Mouse (Mus musculus): Measurements from ENCODE around the gene Shroom3.

The Shroom3 gene

DNA sequence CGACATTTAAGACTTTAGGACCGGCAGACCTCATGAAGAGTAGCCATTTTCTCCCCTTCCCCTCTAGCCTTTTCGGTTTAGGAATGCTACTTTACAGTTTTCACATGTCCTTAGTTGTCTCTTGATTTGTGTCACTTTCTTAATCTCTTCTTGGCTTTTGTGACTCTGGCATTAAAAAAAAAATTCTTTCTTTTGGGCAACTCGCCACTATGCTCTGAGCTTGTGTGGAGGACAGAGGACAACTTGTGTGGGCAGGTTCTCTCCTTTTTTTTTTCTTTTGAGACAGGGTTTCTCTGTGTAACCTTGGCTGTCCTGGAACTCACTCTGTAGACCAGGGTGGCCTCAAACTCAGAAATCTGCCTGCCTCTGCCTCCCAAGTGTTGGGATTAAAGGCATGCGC, 239.7 kb downstream of the Shroom3 start:
- in situ Hi-C loops (cut with MseI, MboI): loop anchor here in 1 of 2 experiments (25.0 kb wide), 1 partner anchor 186 kb away; no protein-coding TSS in a partner anchor

DNA sequence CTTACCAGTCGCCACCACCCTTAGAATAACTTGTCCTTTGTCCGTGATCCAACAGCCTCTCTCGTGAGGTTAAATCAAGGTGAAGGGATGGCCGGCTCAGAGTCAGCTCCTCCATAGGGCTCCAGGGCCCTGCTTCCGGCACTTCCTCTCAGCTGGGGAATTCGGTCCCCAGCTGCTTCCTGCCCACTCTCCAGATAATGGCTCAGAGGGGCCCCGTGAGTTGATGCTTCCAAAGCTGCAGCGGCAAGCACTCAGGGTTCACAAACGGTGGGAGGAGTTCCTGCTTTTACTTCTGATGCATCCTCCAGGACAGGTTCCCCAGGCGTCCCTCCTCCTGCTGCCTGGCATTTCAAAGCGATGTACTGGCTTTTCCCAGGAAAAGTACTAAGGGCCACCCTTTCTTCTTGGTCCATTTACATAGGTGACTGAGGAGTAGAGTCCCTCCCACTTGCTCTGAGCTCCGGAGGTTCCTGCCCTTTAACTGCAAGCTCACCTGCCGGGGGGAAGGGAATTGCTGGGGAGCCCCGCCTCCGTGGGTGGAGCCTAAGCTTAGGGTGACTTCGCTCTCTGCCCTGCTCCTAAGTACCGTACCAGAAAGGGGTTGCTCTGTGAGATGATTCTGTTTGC, 241.7 kb downstream of the Shroom3 start:
- in situ Hi-C loops (cut with MseI, MboI): loop anchor here in 1 of 2 experiments (25.0 kb wide), 1 partner anchor 188 kb away; no protein-coding TSS in a partner anchor

DNA sequence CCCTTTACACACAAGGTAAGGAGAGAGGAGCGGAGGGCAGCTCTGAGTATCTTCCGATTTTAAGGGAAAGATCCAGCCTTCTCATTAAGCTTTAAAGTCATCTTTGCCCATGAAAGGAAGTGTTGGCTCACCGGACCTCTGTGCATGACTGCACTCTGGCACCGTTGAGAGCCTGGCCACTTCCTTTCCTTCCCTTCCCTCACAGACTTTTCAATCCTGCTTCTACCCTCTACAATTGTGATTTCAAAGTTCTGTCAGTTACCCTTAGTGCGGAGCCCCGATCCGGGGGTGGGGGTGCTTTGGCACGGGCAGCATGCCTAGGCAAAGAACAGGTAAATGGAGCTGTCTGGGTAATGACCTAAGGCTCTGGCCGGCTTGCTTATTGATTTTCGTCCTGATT, 244.4 kb downstream of the Shroom3 start:
- in situ Hi-C loops (cut with MseI, MboI): no loop called here

DNA sequence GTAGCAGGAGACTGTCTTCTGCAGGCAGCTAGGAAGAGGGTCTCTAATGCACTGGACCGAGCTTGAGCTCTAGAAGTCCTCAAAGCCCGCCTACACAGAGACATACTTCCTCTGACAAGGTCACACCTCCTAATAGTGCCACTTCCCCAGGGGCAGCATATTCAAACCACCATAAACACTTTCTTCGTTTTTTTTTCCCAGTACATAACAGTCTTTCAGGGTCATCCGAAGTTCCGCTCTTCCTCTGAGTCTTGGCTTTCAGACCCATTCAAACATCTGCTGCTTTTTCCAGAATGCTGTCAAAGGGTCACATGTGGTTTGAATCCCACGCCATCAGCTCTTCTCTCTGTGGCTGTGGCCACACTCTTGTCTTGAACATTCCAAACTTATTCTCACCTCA, 247.3 kb downstream of the Shroom3 start:
- in situ Hi-C loops (cut with MseI, MboI): no loop called here

DNA sequence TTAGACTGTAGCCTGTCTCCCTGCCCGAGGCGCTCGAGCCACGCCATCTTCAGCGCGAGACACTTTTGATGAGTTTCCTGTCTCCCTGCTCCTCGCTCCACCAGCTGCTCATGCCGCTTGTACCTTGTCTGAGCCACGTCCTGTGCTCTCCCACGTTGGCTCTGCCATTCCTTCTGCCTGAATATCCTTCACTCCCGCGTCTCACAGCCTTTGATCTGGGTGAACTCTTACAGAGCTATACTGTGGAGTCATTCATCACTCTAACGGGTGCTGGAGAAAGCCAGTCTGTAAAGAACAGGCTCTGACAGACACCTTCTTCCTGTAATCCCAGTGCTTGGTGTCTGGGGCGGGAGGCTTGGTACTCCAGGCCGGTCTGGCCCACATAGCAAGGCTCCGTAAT, 248.1 kb downstream of the Shroom3 start:
- in situ Hi-C loops (cut with MseI, MboI): no loop called here

DNA sequence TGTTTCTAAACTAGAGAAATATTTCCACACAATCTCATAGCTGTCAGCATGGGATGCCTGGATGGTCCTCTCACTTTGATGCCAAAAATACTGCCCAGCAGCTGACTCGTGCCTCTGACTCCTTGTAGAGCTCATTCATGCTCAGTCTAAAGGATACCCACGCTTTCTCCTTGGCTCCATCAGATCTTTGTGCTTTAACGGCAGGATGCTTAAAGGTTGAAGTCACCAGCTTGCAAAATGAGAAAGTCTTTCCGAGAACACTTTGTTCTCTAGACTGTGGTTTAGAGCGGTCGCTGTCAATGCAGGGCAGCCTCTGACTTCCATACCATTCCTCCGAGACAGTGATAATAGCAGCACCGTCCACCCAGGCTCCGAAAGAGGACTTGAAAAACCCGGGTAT, 249.8 kb downstream of the Shroom3 start:
- in situ Hi-C loops (cut with MseI, MboI): no loop called here

DNA sequence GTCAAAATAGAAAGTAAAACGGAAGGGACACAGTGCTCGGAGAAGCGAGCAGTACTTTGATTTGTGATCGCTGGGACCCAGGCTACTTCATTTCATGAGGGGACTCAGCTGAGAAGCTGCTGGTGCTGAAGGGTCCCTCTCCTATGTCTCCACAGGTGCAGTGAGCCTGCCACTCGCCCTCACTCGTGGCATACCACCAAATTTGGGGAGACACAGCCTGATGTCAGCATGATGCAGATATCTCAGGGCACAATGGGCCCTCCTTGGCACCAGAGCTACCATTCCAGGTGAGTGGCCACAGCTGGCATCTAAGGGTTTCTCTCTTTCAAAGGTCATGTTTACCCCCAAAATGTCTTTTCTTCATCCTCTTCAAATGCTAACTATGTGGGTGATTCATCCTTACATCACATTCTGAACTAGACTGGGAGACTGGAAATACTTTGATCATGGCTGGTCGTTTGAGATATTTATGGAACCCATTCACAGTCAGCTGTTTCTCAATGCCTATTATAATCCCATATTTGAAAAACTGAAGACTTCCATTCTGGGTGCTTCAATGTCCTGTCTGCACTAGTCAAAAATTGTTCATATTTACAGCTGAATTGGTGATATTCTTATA, 250.5 kb downstream of the Shroom3 start:
- in situ Hi-C loops (cut with MseI, MboI): no loop called here

DNA sequence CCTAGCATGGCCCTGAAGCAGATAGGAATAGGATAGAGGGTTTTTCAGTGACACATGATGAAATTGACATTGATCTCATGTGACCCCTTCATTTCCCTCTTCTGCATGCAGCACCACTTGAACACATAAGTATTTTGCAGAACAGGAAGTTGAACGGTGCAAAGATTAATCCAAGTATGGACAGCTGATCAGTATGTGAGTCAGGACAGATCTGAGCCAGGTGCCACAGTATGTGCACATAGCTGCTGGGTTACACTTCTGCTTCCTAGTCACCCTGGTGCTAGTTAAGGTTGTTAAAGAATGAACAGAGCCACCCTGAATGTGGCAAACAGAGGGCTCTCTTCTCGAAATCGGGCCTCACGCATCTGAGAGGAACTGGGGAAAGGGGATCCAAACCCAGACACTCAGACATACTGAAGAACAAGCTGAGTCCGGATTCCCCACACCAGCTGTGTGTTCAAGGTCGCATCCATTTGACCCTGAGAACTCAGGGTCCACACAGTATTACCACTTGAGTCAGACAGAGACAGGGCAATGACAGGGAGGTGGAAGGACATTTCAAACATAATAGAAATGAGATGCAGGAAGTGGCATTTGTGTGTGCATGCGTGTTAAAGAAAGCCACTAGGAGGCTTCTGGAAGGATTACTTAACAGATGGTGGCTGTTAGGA, 251.2 kb downstream of the Shroom3 start:
- in situ Hi-C loops (cut with MseI, MboI): no loop called here

DNA sequence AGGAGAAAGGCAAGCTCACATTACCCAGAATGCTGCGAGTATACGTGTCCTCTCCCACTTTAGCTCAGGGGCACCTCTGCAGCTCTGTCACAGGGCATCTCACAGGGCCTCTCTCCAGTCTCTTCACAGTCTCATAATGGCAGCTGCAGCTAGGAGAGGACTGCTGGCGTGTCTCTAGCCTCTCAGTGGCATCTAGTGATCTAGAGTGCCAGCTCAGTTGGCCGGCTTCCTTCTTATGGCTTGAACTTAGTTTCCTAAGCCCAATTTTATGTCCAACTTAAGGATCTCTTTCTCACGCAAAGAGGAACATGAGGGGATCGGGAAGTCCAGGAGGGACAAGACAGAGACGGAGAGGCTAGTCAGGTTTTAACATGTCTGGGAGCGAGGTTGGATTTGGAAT, 252.6 kb downstream of the Shroom3 start:
- in situ Hi-C loops (cut with MseI, MboI): no loop called here

DNA sequence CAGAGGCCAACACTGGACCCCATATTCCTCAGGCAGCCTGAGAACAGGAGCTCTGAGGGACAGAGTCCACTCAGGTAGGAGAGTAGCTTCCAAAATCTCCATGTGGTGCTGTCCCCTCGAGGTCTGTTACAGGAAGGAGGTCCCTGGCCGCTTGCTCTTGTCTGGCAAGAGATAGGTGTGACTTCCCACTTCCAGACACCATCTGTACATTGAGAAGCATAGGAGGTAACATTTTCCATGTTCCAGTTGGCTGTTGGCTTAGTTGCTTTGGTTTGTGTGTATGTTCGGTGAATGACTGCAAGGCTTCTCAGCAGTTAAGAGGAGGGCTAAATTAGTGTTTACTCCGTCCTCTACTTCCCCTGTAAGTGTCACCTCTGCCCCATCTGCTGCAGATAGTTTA, 254.5 kb downstream of the Shroom3 start:
- in situ Hi-C loops (cut with MseI, MboI): no loop called here

DNA sequence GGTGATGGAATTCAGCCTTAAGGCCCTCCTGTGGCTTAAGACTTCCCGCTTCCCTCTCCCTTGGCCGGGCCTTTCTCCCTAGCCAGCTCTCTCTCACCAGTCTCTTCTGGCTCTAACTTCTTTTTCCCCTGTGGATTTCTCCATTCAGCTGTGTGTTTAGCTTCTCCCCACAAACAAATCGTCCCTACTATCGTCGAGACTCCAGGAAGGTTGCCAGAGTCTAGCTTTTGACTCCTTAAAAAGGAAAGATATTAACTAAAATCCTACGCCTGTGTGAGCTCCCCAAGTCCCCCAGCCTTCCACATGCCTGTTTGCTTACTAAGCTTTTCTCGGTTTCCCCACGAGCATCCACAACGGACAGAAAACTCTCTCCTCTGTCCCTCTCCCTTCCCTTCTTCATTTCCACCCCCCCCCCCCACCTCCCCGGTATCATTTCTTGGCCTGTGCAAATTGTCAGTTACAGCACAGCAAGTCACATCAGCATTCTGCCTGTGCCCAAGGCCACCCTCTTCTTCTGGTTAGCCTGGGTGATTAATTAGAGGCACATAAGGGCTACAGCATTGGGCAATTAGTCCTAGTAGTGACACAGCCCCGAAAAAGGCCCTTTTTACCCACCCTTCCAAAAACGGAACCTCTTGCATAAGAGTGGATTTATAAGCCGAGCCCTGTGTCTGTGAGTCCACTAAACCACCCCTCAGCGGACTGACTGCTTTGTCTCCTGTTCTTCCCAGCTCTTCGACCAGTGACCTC, 256.2 kb downstream of the Shroom3 start:
- in situ Hi-C loops (cut with MseI, MboI): no loop called here

DNA sequence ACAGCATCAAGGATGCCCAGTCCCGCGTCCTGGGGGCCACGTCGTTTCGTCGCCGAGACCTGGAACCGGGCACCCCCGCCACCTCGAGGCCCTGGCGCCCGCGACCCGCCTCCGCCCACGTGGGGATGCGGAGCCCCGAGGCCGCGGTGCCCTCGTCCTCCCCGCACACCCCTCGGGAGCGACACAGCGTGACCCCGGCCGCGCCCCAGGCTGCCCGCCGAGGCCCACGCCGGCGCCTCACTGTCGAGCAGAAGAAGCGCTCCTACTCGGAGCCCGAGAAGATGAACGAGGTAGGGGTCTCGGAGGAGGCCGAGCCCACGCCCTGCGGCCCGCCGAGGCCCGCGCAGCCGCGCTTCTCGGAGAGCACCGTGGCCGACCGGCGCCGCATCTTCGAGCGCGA, 258.9 kb downstream of the Shroom3 start:
- in situ Hi-C loops (cut with MseI, MboI): no loop called here

DNA sequence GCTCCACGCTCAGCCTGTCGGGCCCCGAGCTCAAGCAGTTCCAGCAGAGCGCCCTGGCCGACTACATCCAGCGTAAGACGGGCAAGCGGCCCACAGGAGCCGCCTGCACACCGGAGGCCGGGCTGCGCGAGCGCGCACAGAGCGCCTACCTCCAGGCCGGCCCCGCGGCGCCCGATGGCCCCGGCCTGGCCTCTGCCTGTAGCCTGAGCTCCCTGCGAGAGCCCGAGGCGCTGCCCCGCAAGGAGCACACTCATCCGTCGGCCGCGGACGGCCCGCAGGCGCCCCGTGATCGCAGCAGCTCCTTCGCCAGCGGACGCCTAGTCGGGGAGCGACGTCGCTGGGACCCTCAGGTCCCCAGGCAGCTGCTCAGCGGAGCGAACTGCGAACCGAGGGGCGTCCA, 259.3 kb downstream of the Shroom3 start:
- in situ Hi-C loops (cut with MseI, MboI): no loop called here

DNA sequence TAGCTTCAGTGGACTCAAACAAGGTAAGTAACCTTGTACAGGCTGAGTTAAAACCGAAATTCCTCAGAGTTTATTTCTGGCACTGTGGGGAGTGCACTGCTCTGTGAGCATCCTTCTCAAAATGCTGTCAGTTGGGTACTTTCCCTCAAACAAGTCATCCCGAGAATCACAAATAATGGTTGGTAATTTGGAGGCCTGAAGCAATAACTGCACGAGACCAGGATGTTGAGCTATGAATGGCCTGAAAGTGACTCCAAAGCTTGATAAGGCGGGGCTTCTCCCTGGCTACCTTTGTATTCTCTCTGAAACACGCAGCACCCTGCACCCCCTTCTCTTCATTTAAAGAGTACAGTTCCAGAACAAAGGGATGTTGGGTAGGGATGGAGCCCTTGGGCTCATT, 261.6 kb downstream of the Shroom3 start:
- in situ Hi-C loops (cut with MseI, MboI): no loop called here

DNA sequence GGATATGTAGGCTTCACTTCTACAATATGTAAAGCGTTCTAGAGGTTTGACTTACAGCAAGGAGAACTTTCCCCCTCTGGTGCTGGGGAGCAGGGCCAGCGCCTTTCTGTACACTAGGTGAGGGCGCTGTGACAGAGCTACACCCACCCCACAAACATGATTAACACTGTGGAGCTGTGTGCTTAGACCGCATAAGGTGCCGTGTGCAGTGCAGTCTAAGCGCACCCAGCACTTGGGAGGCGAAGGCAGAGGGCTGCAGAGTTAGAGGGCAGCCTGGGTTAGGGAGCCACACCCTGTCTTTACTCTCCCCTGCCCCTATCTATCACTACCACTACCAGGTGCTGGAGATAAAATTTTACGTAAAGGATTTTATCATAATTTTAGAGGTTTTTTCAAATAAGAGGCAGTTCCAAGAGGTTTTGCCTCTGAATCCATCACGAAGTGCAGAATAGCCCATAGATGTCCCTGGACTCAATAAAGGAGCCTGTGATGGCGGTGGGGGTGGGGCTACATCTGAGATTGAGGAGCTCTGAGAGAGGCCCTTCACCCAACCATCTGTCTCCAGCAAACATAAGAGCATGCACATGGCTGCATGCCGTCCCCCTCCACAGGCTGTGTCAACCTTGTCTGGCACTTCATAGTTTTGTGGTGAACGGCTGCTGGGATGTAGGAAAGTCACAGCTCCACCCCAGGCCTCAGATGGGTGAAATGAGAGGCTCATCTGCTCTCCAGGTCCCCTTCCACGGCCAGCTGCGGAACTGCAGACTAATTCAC, 265.9 kb downstream of the Shroom3 start:
- in situ Hi-C loops (cut with MseI, MboI): no loop called here

DNA sequence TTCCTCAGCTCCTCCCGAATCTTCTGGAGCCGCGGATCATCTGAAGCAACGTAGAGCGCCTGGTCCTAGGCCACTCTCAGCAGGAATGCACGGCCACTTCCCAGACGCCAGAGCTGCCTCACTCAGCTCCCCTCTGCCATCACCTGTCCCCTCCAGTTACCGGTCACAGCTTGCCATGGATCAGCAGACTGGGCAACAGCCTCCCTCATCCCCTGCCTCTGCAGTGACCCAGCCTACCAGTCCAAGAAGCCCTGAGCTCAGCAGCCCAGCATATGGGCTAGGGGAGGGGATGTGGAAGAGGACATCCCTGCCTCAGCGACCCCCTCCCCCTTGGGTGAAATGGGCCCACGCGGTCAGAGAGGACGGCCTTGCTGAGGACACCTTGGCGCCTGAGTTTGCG, 267.3 kb downstream of the Shroom3 start:
- in situ Hi-C loops (cut with MseI, MboI): loop anchor here in 1 of 2 experiments (25.0 kb wide), 1 partner anchor 213 kb away; no protein-coding TSS in a partner anchor

DNA sequence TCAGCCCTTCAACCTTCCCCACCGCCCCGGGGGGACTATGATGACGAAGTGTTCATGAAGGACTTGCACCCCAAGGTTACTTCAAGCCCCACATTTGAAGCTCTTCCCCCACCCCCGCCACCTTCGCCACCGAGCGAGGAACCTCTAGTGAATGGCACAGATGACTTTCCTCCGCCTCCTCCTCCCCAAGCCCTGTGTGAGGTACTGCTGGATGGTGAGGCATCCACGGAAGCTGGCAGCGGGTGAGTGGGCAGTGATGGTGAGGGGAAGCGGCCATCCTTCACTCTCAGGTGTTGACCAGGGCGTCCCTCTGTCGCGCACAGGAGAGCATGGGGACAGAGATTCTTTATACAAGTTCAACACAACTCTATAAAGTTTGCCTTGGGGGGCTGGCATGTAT, 267.8 kb downstream of the Shroom3 start:
- in situ Hi-C loops (cut with MseI, MboI): loop anchor here in 1 of 2 experiments (25.0 kb wide), 1 partner anchor 214 kb away; no protein-coding TSS in a partner anchor

DNA sequence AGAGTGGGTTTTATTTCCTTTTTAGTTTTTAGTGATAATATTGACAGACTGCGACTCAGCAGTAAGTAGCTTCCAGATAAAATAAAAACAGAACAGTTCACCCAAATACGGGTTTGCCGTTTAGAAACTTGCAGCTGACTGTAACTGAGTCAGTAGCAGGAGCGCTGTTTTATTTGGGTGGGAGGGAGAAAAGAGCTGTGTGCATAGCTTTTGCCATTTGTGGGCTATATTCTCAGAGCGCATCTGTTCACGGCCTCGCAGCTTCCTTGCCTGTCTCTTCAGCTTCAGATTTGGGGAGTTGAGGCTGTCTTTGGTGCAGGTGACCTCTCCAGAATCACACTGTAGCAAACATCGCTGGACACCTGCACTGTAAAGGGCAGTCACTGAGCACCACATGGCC, 270.6 kb downstream of the Shroom3 start:
- in situ Hi-C loops (cut with MseI, MboI): loop anchor here in 1 of 2 experiments (25.0 kb wide), 1 partner anchor 217 kb away; no protein-coding TSS in a partner anchor

DNA sequence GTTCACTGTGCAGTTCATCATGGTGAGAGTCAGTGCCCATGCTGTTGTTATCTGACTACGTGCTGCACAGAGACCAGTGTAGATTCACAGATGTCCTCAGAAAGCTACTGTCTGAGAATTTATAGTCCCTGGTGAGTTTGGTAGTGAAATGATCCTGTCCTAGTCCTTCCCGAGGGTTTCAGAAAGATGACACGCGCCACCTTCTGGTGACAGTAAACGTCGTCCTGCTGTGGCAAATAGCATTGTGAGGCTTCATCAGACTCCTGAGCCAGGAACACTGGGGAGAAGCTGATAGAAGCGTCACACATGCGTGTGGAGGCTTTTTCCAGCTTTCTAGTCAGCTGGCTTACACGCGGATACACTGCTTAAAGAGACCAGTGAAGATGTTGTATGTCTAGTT, 271.1 kb downstream of the Shroom3 start:
- in situ Hi-C loops (cut with MseI, MboI): loop anchor here in 1 of 2 experiments (25.0 kb wide), 1 partner anchor 217 kb away; no protein-coding TSS in a partner anchor

DNA sequence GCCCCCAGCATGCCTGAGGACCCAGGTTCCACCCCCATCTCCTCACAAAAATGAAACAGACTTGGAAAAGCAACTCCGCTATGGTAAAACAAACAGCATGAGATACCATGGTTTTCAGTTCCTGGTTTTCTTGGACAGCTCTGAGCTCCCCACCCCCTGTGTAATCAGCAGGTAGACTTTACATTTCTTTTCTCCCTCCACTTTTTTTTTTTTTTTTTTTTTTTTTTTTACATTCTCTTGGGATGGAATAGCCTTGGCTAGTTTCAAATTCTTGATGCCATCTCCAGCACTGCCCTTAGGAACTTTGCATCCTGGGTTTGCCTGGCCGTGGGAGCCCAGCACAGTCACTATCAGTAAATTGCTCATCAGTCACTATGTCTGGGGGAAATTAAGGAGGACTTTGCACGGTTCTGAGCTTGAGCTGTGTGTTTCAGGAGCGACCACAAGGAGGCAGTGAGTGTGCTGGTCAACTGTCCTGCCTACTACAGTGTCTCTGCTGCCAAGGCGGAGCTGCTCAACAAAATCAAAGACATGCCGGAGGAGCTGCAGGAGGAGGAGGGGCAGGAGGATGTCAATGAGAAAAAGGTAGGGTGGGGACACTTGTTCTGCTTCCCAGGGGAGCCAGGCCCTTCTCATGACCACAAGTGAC, 271.7 kb downstream of the Shroom3 start:
- in situ Hi-C loops (cut with MseI, MboI): loop anchor here in 1 of 2 experiments (25.0 kb wide), 1 partner anchor 218 kb away; no protein-coding TSS in a partner anchor
